Mouse (Mus musculus) stomach, postnatal 0 days (tissue): ENCODE results near the gene Naaa. TPM values are rescaled to one million over a fixed set of nuclear protein-coding genes. Genes with fewer than 3 reads are reported as not detected.

ENCODE experiments used
- ATAC-seq: fragments of 200-750 bp; cut with Nextera tagmentation; 2 replicates; pipeline ENCODE4 v1.8.0; 2017; ENCODE audit not compliant: low FRiP score, low TSS enrichment
- DNase-seq: peaks from one replicate; pipeline ENCODE4 v3.0.0-alpha.2; 2016; ENCODE audit warnings: low spot score
- H3K27ac ChIP-seq: fragments of 300-500 bp; sonication (generic); replicated peaks from 2 replicates; pipeline ENCODE4 v1.5.1; 2014; ENCODE audit warnings: mild to moderate bottlenecking, control low read depth
- H3K27me3 ChIP-seq: fragments of 300-500 bp; sonication (generic); 2 replicates; pipeline ENCODE4 v1.6.1; 2014; ENCODE audit warnings: low read length; ENCODE audit not compliant: control insufficient read depth, insufficient read depth
- H3K36me3 ChIP-seq: fragments of 300-500 bp; sonication (generic); 2 replicates; pipeline ENCODE4 v1.6.1; 2014; ENCODE audit warnings: low read length, mixed read lengths; ENCODE audit not compliant: control insufficient read depth, insufficient read depth
- H3K4me1 ChIP-seq: fragments of 300-500 bp; sonication (generic); replicated peaks from 2 replicates; pipeline ENCODE4 v1.6.1; 2014; ENCODE audit warnings: antibody characterized with exemption; ENCODE audit not compliant: control insufficient read depth, insufficient read depth
- H3K4me2 ChIP-seq: fragments of 300-500 bp; sonication (generic); replicated peaks from 2 replicates; pipeline ENCODE4 v1.6.1; 2014; ENCODE audit warnings: low read depth, mild to moderate bottlenecking, control low read depth, moderate library complexity
- H3K4me3 ChIP-seq: fragments of 300-500 bp; sonication (generic); 2 replicates; pipeline ENCODE4 v1.5.1; 2014; ENCODE audit warnings: low read depth, low read length, control low read depth
- H3K9ac ChIP-seq: fragments of 300-500 bp; sonication (generic); 2 replicates; pipeline ENCODE4 v1.6.1; 2014; ENCODE audit warnings: mild to moderate bottlenecking, low read length, control low read depth, mixed read lengths
- H3K9me3 ChIP-seq: fragments of 300-500 bp; sonication (generic); 2 replicates; pipeline ENCODE4 v1.6.1; 2016; ENCODE audit warnings: low read length; ENCODE audit not compliant: control insufficient read depth
- CTCF ChIP-seq: IDR thresholded peaks from 2 replicates; pipeline ENCODE4 v1.5.1; 2016; ENCODE audit warnings: antibody characterized with exemption, low read depth, mild to moderate bottlenecking, moderate library complexity
- EP300 ChIP-seq: optimal IDR thresholded peaks from 2 replicates; pipeline ENCODE3; 2016; ENCODE audit warnings: antibody characterized with exemption
- WGBS: fragments of 180-500 bp; shearing (Covaris S2); extraction: QIAGEN DNeasy Blood & Tissue Kit; methylation state at CpG from one replicate; pipeline ENCODE4 v1.1.7; 2014; 5-methylcytosine and 5-hydroxymethylcytosine counted together
- polyA plus RNA-seq: library from polyadenylated mRNA; unstranded; fragments of >200 nt; fragmentation: Nextera tagmentation; extraction: Ambion mirVana; gene quantifications from 2 replicates; pipeline ENCODE4 v1.2.1, GENCODE M21; 2015

Gene Naaa
- polyA plus RNA-seq, 1 experiment from 2014 or later = 16.4 TPM

GRCm38 (mm10) chr5:92304291-92304690, 26.3 kb upstream of the Naaa start:
- Histone ChIP-seq H3K36me3 (peaks cover 23% of the 10 kb centered on the region), H3K4me3 (no peak overlapping the region), H3K27ac (no peak overlapping the region), H3K9ac (no peak overlapping the region), H3K4me2 (no peak overlapping the region), H3K27me3 (no peaks in the 10 kb centered on the region), H3K9me3 (no peaks in the 10 kb centered on the region), H3K4me1 (no peaks in the 10 kb centered on the region; the same call in 1 of the 2 replicates)
- no peak for ATAC-seq
- WGBS = 82% methylated on average over 3 of the region's 3 CpGs
- DNase-seq = no peak
- TF ChIP-seq EP300 (no peak), CTCF (no peak)

GRCm38 (mm10) chr5:92302149-92302840, 24.3 kb upstream of the Naaa start:
- 59% methylated on average over 13 of the region's 13 CpGs for WGBS
- H3K36me3 ChIP-seq = peaks cover 31% of the 10 kb centered on the region

GRCm38 (mm10) chr5:92294525-92294924, 16.6 kb upstream of the Naaa start:
- no peak overlapping the region for H3K4me3 ChIP-seq
- peaks cover 25% of the 10 kb centered on the region for H3K36me3 ChIP-seq
- ATAC-seq = no peak

More at GRCm38 (mm10) chr5:92302149-92302840, 24.3 kb upstream of the Naaa start:
- H3K9ac ChIP-seq = no peak overlapping the region
- H3K4me3 ChIP-seq = no peak overlapping the region
- H3K27ac ChIP-seq = no peak overlapping the region
- DNase-seq (peak; percentile 41), ATAC-seq (peak; percentile 77)
- H3K4me2 ChIP-seq = no peak overlapping the region
- no peaks in the 10 kb centered on the region for H3K4me1 ChIP-seq
- no peak for TF ChIP-seq EP300
- TF ChIP-seq CTCF = no peak
- no peaks in the 10 kb centered on the region for H3K27me3 ChIP-seq
- H3K9me3 ChIP-seq = no peaks in the 10 kb centered on the region

GRCm38 (mm10) chr5:92291652-92292414, 13.9 kb upstream of the Naaa start:
- Histone ChIP-seq H3K9ac (no peak overlapping the region), H3K9me3 (no peaks in the 10 kb centered on the region)

More at GRCm38 (mm10) chr5:92294525-92294924, 16.6 kb upstream of the Naaa start:
- no peak overlapping the region for H3K4me2 ChIP-seq
- no peak overlapping the region for H3K9ac ChIP-seq
- 79% methylated on average over 2 of the region's 2 CpGs for WGBS
- TF ChIP-seq EP300 (no peak), CTCF (no peak)
- H3K27me3 ChIP-seq = no peaks in the 10 kb centered on the region
- H3K4me1 ChIP-seq = no peaks in the 10 kb centered on the region
- no peak for DNase-seq
- H3K27ac ChIP-seq = no peak overlapping the region
- H3K9me3 ChIP-seq = no peaks in the 10 kb centered on the region

GRCm38 (mm10) chr5:92287840-92288239, 9.9 kb upstream of the Naaa start:
- no peaks in the 10 kb centered on the region for H3K9me3 ChIP-seq
- H3K4me1 ChIP-seq = no peaks in the 10 kb centered on the region
- WGBS = 82% methylated on average over 6 of the region's 6 CpGs
- H3K27ac ChIP-seq = no peak overlapping the region
- ATAC-seq = no peak
- no peak overlapping the region for H3K4me3 ChIP-seq
- TF ChIP-seq CTCF = no peak
- TF ChIP-seq EP300 = no peak
- DNase-seq = no peak
- no peak overlapping the region for H3K9ac ChIP-seq
- no peak overlapping the region for H3K4me2 ChIP-seq
- H3K27me3 ChIP-seq = no peaks in the 10 kb centered on the region
- peaks cover 25% of the 10 kb centered on the region; the same call in 1 of the 2 replicates for H3K36me3 ChIP-seq

More at GRCm38 (mm10) chr5:92291652-92292414, 13.9 kb upstream of the Naaa start:
- Histone ChIP-seq H3K27me3 (no peaks in the 10 kb centered on the region), H3K4me2 (no peak overlapping the region), H3K4me3 (no peak overlapping the region), H3K4me1 (no peaks in the 10 kb centered on the region), H3K27ac (no peak overlapping the region), H3K36me3 (peaks cover 19% of the 10 kb centered on the region; the same call in 1 of the 2 replicates)
- peak; percentile 61 for ATAC-seq
- TF ChIP-seq CTCF = no peak
- TF ChIP-seq EP300 = no peak
- 83% methylated on average over 6 of the region's 6 CpGs for WGBS
- DNase-seq = no peak
